Mouse (Mus musculus): Measurements from ENCODE around the gene Btbd35f8. TPM values are rescaled to one million over a fixed set of nuclear protein-coding genes. Genes with fewer than 3 reads are reported as not detected.
"Not testable (repeated sequence)": the region's sequence is repeated elsewhere in the genome, so short reads cannot be mapped to it uniquely, and the experiment has no call there.

Gene Btbd35f8
- polyA plus RNA-seq (2021): not detected

- ATAC-seq; in situ Hi-C loops (cut with MboI; ENCODE audit: low pct_unique_long_range_greater_than_20kb); H3K27me3 ChIP-seq; CTCF ChIA-PET; DNase-seq (ENCODE audit: low read depth, low spot score); POLR2A ChIA-PET: not testable (repeated sequence)
These were observed at the start of gene Btbd35f8 for GRCm38 (mm10) chrX:34450224-34450623. Btbd35f8 (plus strand) TSS chrX:34450524.

Other genes starting within 250 kb of the Btbd35f8 start
- gene Spin2g, start 211.8 kb upstream of the Btbd35f8 start, polyA plus RNA-seq (2021): not detected